Mouse (Mus musculus): ENCODE results near the gene LTO1. TPM values are rescaled to one million over a fixed set of nuclear protein-coding genes. Genes with fewer than 3 reads are reported as not detected.
A peak's percentile ranks its signal among the peaks of the same experiment; 100 is the strongest.
"Not testable (repeated sequence)": the region's sequence is repeated elsewhere in the genome, so short reads cannot be mapped to it uniquely, and the experiment has no call there.

LTO1 gene
- polyA plus RNA-seq, 1 experiment from 2014 or later, result 27.9 TPM

GRCm38 (mm10) chr7:144892322-144892721 lies 22.6 kb upstream of the LTO1 start:
- ATAC-seq (replicated peaks; ENCODE audit: low FRiP score), result no peak
- WGBS, result 48% methylated on average over 6 of the region's 6 CpGs

GRCm38 (mm10) chr7:144894191-144894590 lies 20.7 kb upstream of the LTO1 start:
- Histone ChIP-seq H3K4me3 (replicated peaks) (no peak overlapping the region), H3K9ac (no peak overlapping the region), H3K36me3 (no peaks in the 10 kb centered on the region), H3K9me3 (replicated peaks) (no peaks in the 10 kb centered on the region), H3K4me1 (peaks cover 31% of the 10 kb centered on the region), H3K27ac (no peak overlapping the region), H3K4me2 (peak overlapping the region; percentile 83; the same call in 1 of the 2 replicates), H3K27me3 (peaks cover 64% of the 10 kb centered on the region)
- no peak for ATAC-seq (replicated peaks; ENCODE audit: low FRiP score)
- WGBS, result 2% methylated on average over 5 of the region's 5 CpGs

More at GRCm38 (mm10) chr7:144892322-144892721, 22.6 kb upstream of the LTO1 start:
- peaks cover 37% of the 10 kb centered on the region for H3K4me1 ChIP-seq
- no peak overlapping the region for H3K4me2 ChIP-seq
- peaks cover 52% of the 10 kb centered on the region for H3K27me3 ChIP-seq
- H3K9me3 ChIP-seq (replicated peaks), result no peaks in the 10 kb centered on the region
- H3K4me3 ChIP-seq (replicated peaks), result no peak overlapping the region
- H3K27ac ChIP-seq, result no peak overlapping the region
- no peak overlapping the region for H3K9ac ChIP-seq
- no peaks in the 10 kb centered on the region for H3K36me3 ChIP-seq

- Histone ChIP-seq H3K4me2 (peak overlapping the region; percentile 83), H3K9ac (no peak overlapping the region), H3K36me3 (no peaks in the 10 kb centered on the region), H3K9me3 (replicated peaks) (no peaks in the 10 kb centered on the region), H3K27ac (no peak overlapping the region), H3K27me3 (peaks cover 64% of the 10 kb centered on the region), H3K4me1 (peaks cover 31% of the 10 kb centered on the region), H3K4me3 (replicated peaks) (peak overlapping the region; percentile 45; the same call in 1 of the 2 replicates)
- 3% methylated on average over 4 of the region's 4 CpGs for WGBS
- no peak for ATAC-seq (replicated peaks; ENCODE audit: low FRiP score)
Observed at GRCm38 (mm10) chr7:144894706-144895105, 20.2 kb upstream of the LTO1 start.

GRCm38 (mm10) chr7:144895305-144896111 lies 19.4 kb upstream of the LTO1 start:
- peaks cover 68% of the 10 kb centered on the region for H3K27me3 ChIP-seq
- peak; percentile 70 for ATAC-seq (replicated peaks; ENCODE audit: low FRiP score)
- H3K9ac ChIP-seq, result peak overlapping the region; percentile 30
- no peaks in the 10 kb centered on the region for H3K36me3 ChIP-seq
- peaks cover 31% of the 10 kb centered on the region for H3K4me1 ChIP-seq
- peak overlapping the region; percentile 83 for H3K4me2 ChIP-seq
- H3K4me3 ChIP-seq (replicated peaks), result peak overlapping the region; percentile 45
- no peaks in the 10 kb centered on the region for H3K9me3 ChIP-seq (replicated peaks)
- WGBS, result under 1% methylated on average over 37 of the region's 37 CpGs
- H3K27ac ChIP-seq, result no peak overlapping the region

- H3K4me2 ChIP-seq, result peak within 1 kb of the TSS; percentile 83
- WGBS, result 1% methylated on average over 65 of the region's 65 CpGs
- H3K4me1 ChIP-seq, result peaks cover 31% of the 10 kb centered on the region
- H3K36me3 ChIP-seq, result no peaks in the 10 kb centered on the region
- ATAC-seq (replicated peaks; ENCODE audit: low FRiP score), result peak; percentile 26
- H3K9me3 ChIP-seq (replicated peaks), result no peaks in the 10 kb centered on the region
- H3K27me3 ChIP-seq, result peaks cover 68% of the 10 kb centered on the region
- H3K27ac ChIP-seq, result no peak within 1 kb of the TSS
- peak within 1 kb of the TSS; percentile 30 for H3K9ac ChIP-seq
- H3K4me3 ChIP-seq (replicated peaks), result peak within 1 kb of the TSS; percentile 45
Observed at GRCm38 (mm10) chr7:144896294-144897218, 18.3 kb upstream of the LTO1 start, which contains the start of gene Fgf15. Gene Fgf15 (plus strand): TSS chr7:144896531.

- no peak overlapping the region for H3K4me2 ChIP-seq
- peaks cover 61% of the 10 kb centered on the region for H3K27me3 ChIP-seq
- no peak overlapping the region for H3K4me3 ChIP-seq (replicated peaks)
- H3K9me3 ChIP-seq (replicated peaks), result no peaks in the 10 kb centered on the region
- H3K36me3 ChIP-seq, result no peaks in the 10 kb centered on the region
- 68% methylated on average over 6 of the region's 6 CpGs for WGBS
- peaks cover 31% of the 10 kb centered on the region for H3K4me1 ChIP-seq
- no peak overlapping the region for H3K9ac ChIP-seq
- ATAC-seq (replicated peaks; ENCODE audit: low FRiP score), result no peak
- H3K27ac ChIP-seq, result no peak overlapping the region
Observed at GRCm38 (mm10) chr7:144898506-144898905, 16.4 kb upstream of the LTO1 start.

- H3K4me1 ChIP-seq; H3K4me3 ChIP-seq (replicated peaks); H3K4me2 ChIP-seq; H3K9ac ChIP-seq; H3K27ac ChIP-seq; H3K36me3 ChIP-seq; H3K9me3 ChIP-seq (replicated peaks); ATAC-seq (replicated peaks; ENCODE audit: low FRiP score): not testable (repeated sequence)
- H3K27me3 ChIP-seq, result peaks cover 17% of the 10 kb centered on the region; the same call in 1 of the 2 replicates
- 90% methylated on average over 3 of the region's 3 CpGs for WGBS
Observed at GRCm38 (mm10) chr7:144905514-144905913, 9.4 kb upstream of the LTO1 start.

- peaks cover 17% of the 10 kb centered on the region; the same call in 1 of the 2 replicates for H3K27me3 ChIP-seq
- no peak overlapping the region for H3K27ac ChIP-seq
- 11% methylated on average over 28 of the region's 28 CpGs for WGBS
- no peaks in the 10 kb centered on the region for H3K36me3 ChIP-seq
- no peak overlapping the region for H3K9ac ChIP-seq
- peak overlapping the region; percentile 17 for H3K4me3 ChIP-seq (replicated peaks)
- H3K4me1 ChIP-seq, result peaks cover 4% of the 10 kb centered on the region
- ATAC-seq (replicated peaks; ENCODE audit: low FRiP score), result peak; percentile 64; the same call in 1 of the 2 replicates
- no peaks in the 10 kb centered on the region for H3K9me3 ChIP-seq (replicated peaks)
- peak overlapping the region; percentile 50 for H3K4me2 ChIP-seq
Observed at GRCm38 (mm10) chr7:144906708-144907397, 8.0 kb upstream of the LTO1 start.

- no peak overlapping the region for H3K4me3 ChIP-seq (replicated peaks)
- no peak overlapping the region for H3K9ac ChIP-seq
- no peak for ATAC-seq (replicated peaks; ENCODE audit: low FRiP score)
- H3K4me1 ChIP-seq, result peaks cover 4% of the 10 kb centered on the region
- H3K36me3 ChIP-seq, result no peaks in the 10 kb centered on the region
- no peak overlapping the region for H3K4me2 ChIP-seq
- WGBS, result 16% methylated on average over 8 of the region's 8 CpGs
- H3K27me3 ChIP-seq, result peaks cover 17% of the 10 kb centered on the region; the same call in 1 of the 2 replicates
- no peak overlapping the region for H3K27ac ChIP-seq
- H3K9me3 ChIP-seq (replicated peaks), result no peaks in the 10 kb centered on the region
Observed at GRCm38 (mm10) chr7:144907793-144908192, 7.1 kb upstream of the LTO1 start.

GRCm38 (mm10) chr7:144908705-144909104 lies 6.2 kb upstream of the LTO1 start:
- Histone ChIP-seq H3K27me3 (peaks cover 17% of the 10 kb centered on the region; the same call in 1 of the 2 replicates), H3K9ac (no peak overlapping the region), H3K4me1 (peaks cover 4% of the 10 kb centered on the region), H3K36me3 (no peaks in the 10 kb centered on the region), H3K4me2 (no peak overlapping the region), H3K4me3 (replicated peaks) (no peak overlapping the region), H3K9me3 (replicated peaks) (no peaks in the 10 kb centered on the region), H3K27ac (no peak overlapping the region)
- no peak for ATAC-seq (replicated peaks; ENCODE audit: low FRiP score)
- WGBS, result 30% methylated on average over 7 of the region's 7 CpGs

- Histone ChIP-seq H3K4me2 (no peak overlapping the region), H3K27ac (no peak overlapping the region), H3K9ac (no peak overlapping the region), H3K9me3 (replicated peaks) (no peaks in the 10 kb centered on the region), H3K4me3 (replicated peaks) (no peak overlapping the region), H3K36me3 (no peaks in the 10 kb centered on the region), H3K27me3 (peaks cover 17% of the 10 kb centered on the region; the same call in 1 of the 2 replicates), H3K4me1 (peaks cover 16% of the 10 kb centered on the region)
- WGBS, result 79% methylated on average over 1 of the region's 1 CpGs
- no peak for ATAC-seq (replicated peaks; ENCODE audit: low FRiP score)
Observed at GRCm38 (mm10) chr7:144911121-144911520, 3.8 kb upstream of the LTO1 start.

All from kidney, embryonic 15.5 days (tissue).